Mouse (Mus musculus): ENCODE measurements at regions not wholly inside any gene's neighbourhood (a gene's known extent, or its start where the extent isn't known, plus 50 kb on each side); places are given as distances from the start of the nearest gene placed in this dataset.
"Not testable (repeated sequence)": the region's sequence is repeated elsewhere in the genome, so short reads cannot be mapped to it uniquely, and the experiment has no call there.

- no peak for DNase-seq
Measured at GRCm38 (mm10) chr10:96685991-96686601, 69.3 kb downstream of the Btg1 start.

GRCm38 (mm10) chr10:96686659-96687440 is 70.0 kb downstream of the Btg1 start:
- peak; percentile 51 to 70 for DNase-seq

- DNase-seq = no peak
Measured at GRCm38 (mm10) chr10:96687441-96687772, 70.6 kb downstream of the Btg1 start.

- no peak for DNase-seq
Measured at GRCm38 (mm10) chr10:96689976-96690867, 73.4 kb downstream of the Btg1 start.

- no peak for DNase-seq
Measured at GRCm38 (mm10) chr10:96690868-96691302, 74.1 kb downstream of the Btg1 start.

- peak in 1 of 2 experiments; percentile 13 for DNase-seq
Measured at GRCm38 (mm10) chr10:96691319-96691870, 74.6 kb downstream of the Btg1 start.

- no peak for DNase-seq
Measured at GRCm38 (mm10) chr10:96692821-96693220, 76.0 kb downstream of the Btg1 start.

GRCm38 (mm10) chr10:96693766-96694165 is 77.0 kb downstream of the Btg1 start:
- DNase-seq = no peak

GRCm38 (mm10) chr10:96696571-96696970 is 79.8 kb downstream of the Btg1 start:
- no peak for DNase-seq

GRCm38 (mm10) chr10:96697781-96698180 is 81.0 kb downstream of the Btg1 start:
- no peak for DNase-seq

GRCm38 (mm10) chr10:96706656-96707055 is 89.8 kb downstream of the Btg1 start:
- DNase-seq = no peak

- peak; percentile 34 to 46 for DNase-seq
Measured at GRCm38 (mm10) chr10:96708471-96708870, 91.7 kb downstream of the Btg1 start.

- no peak for DNase-seq
Measured at GRCm38 (mm10) chr10:96709698-96710356, 93.0 kb downstream of the Btg1 start.

GRCm38 (mm10) chr10:96711993-96712392 is 95.2 kb downstream of the Btg1 start:
- DNase-seq = peak in 1 of 2 experiments; percentile 25

- DNase-seq = no peak
Measured at GRCm38 (mm10) chr10:96714702-96715101, 97.9 kb downstream of the Btg1 start.

- no peak for DNase-seq
Measured at GRCm38 (mm10) chr10:96717281-96717680, 100.5 kb downstream of the Btg1 start.

GRCm38 (mm10) chr10:96718706-96719105 is 101.9 kb downstream of the Btg1 start:
- not testable (repeated sequence) for DNase-seq

GRCm38 (mm10) chr10:96720281-96720711 is 103.5 kb downstream of the Btg1 start:
- DNase-seq = peak; percentile 71 to 79

- DNase-seq = no peak
Measured at GRCm38 (mm10) chr10:96720956-96721688, 104.3 kb downstream of the Btg1 start.

GRCm38 (mm10) chr10:96722491-96722890 is 105.7 kb downstream of the Btg1 start:
- peak; percentile 70 to 83 for DNase-seq

- DNase-seq = no peak
Measured at GRCm38 (mm10) chr10:96723071-96723470, 106.3 kb downstream of the Btg1 start.

Data from cerebellum, postnatal 10 days (tissue).